Mouse (Mus musculus): ENCODE results near the gene Zfp955b. TPM values are rescaled to one million over a fixed set of nuclear protein-coding genes. Genes with fewer than 3 reads are reported as not detected.
"Not testable (repeated sequence)": the region's sequence is repeated elsewhere in the genome, so short reads cannot be mapped to it uniquely, and the experiment has no call there.

Zfp955b gene
- 9.3 TPM in 2 replicates for polyA plus RNA-seq (2014; fragmentation: Nextera tagmentation; extraction: Ambion mirVana)

- H3K27me3 ChIP-seq (ENCODE audit: control insufficient read depth, insufficient read depth, low read length); DNase-seq (ENCODE audit: low spot score); H3K4me1 ChIP-seq (ENCODE audit: control insufficient read depth, insufficient read depth, low read length); H3K9me3 ChIP-seq (ENCODE audit: control insufficient read depth, low read length); H3K4me3 ChIP-seq (ENCODE audit: low read depth, low read length); H3K9ac ChIP-seq (ENCODE audit: low read length); H3K27ac ChIP-seq (replicated peaks; ENCODE audit: low read depth, low read length); H3K4me2 ChIP-seq (ENCODE audit: low read depth, severe bottlenecking); H3K36me3 ChIP-seq (ENCODE audit: control insufficient read depth, insufficient read depth, low read length): not testable (repeated sequence)
- peak; percentile 98 for ATAC-seq (ENCODE audit: insufficient number of reproducible peaks, low FRiP score, low TSS enrichment, low read depth)
- WGBS: no CpG with 5 or more reads among the region's 25 CpGs
These were observed at the start of gene Zfp955b for GRCm38 (mm10) chr17:33289039-33289875. Gene Zfp955b, plus strand, starts transcription at chr17:33289544.

GRCm38 (mm10) chr17:33254530-33255318 lies 34.6 kb upstream of the Zfp955b start, which contains the start of gene Zfp955a:
Gene Zfp955a, minus strand, starts transcription at chr17:33255145.
- WGBS: 24% methylated on average over 1 of the region's 34 CpGs
- not testable (repeated sequence) for H3K4me2 ChIP-seq (ENCODE audit: low read depth, severe bottlenecking); H3K27me3 ChIP-seq (ENCODE audit: control insufficient read depth, insufficient read depth, low read length); H3K36me3 ChIP-seq (ENCODE audit: control insufficient read depth, insufficient read depth, low read length); H3K4me1 ChIP-seq (ENCODE audit: control insufficient read depth, insufficient read depth, low read length); DNase-seq (ENCODE audit: low spot score); H3K9ac ChIP-seq (ENCODE audit: low read length); H3K9me3 ChIP-seq (ENCODE audit: control insufficient read depth, low read length); H3K27ac ChIP-seq (replicated peaks; ENCODE audit: low read depth, low read length); H3K4me3 ChIP-seq (ENCODE audit: low read depth, low read length)
- peak; percentile 92 for ATAC-seq (ENCODE audit: insufficient number of reproducible peaks, low FRiP score, low TSS enrichment, low read depth)

- not testable (repeated sequence) for H3K27me3 ChIP-seq (ENCODE audit: control insufficient read depth, insufficient read depth, low read length); H3K27ac ChIP-seq (replicated peaks; ENCODE audit: low read depth, low read length); H3K4me3 ChIP-seq (ENCODE audit: low read depth, low read length); H3K9me3 ChIP-seq (ENCODE audit: control insufficient read depth, low read length); H3K36me3 ChIP-seq (ENCODE audit: control insufficient read depth, insufficient read depth, low read length); DNase-seq (ENCODE audit: low spot score); ATAC-seq (ENCODE audit: insufficient number of reproducible peaks, low FRiP score, low TSS enrichment, low read depth); H3K4me1 ChIP-seq (ENCODE audit: control insufficient read depth, insufficient read depth, low read length); H3K4me2 ChIP-seq (ENCODE audit: low read depth, severe bottlenecking); H3K9ac ChIP-seq (ENCODE audit: low read length)
- WGBS: no CpG with 5 or more reads among the region's 2 CpGs
These were observed 34.1 kb upstream of the Zfp955b start for GRCm38 (mm10) chr17:33255319-33255657.

- Histone ChIP-seq H3K4me2 (ENCODE audit: low read depth, severe bottlenecking) (no peak within 1 kb of the TSS), H3K36me3 (ENCODE audit: control insufficient read depth, insufficient read depth, low read length) (no peaks in the 10 kb centered on the region), H3K27me3 (ENCODE audit: control insufficient read depth, insufficient read depth, low read length) (no peaks in the 10 kb centered on the region), H3K9me3 (ENCODE audit: control insufficient read depth, low read length) (no peaks in the 10 kb centered on the region), H3K4me3 (ENCODE audit: low read depth, low read length) (no peak within 1 kb of the TSS), H3K4me1 (ENCODE audit: control insufficient read depth, insufficient read depth, low read length) (no peaks in the 10 kb centered on the region), H3K9ac (ENCODE audit: low read length) (no peak within 1 kb of the TSS), H3K27ac (replicated peaks; ENCODE audit: low read depth, low read length) (no peak within 1 kb of the TSS)
- ATAC-seq (ENCODE audit: insufficient number of reproducible peaks, low FRiP score, low TSS enrichment, low read depth) (no peak), DNase-seq (ENCODE audit: low spot score) (no peak)
- 88% methylated on average over 1 of the region's 1 CpGs for WGBS
These were observed 25.0 kb upstream of the Zfp955b start, which contains the start of gene Olfr63 for GRCm38 (mm10) chr17:33264376-33264775. Gene Olfr63, plus strand, starts transcription at chr17:33264676.

- H3K9ac ChIP-seq (ENCODE audit: low read length): no peak overlapping the region
- H3K36me3 ChIP-seq (ENCODE audit: control insufficient read depth, insufficient read depth, low read length): no peaks in the 10 kb centered on the region
- H3K9me3 ChIP-seq (ENCODE audit: control insufficient read depth, low read length): no peaks in the 10 kb centered on the region
- no peaks in the 10 kb centered on the region for H3K4me1 ChIP-seq (ENCODE audit: control insufficient read depth, insufficient read depth, low read length)
- DNase-seq (ENCODE audit: low spot score) (no peak), ATAC-seq (ENCODE audit: insufficient number of reproducible peaks, low FRiP score, low TSS enrichment, low read depth) (no peak)
- no peak overlapping the region for H3K4me3 ChIP-seq (ENCODE audit: low read depth, low read length)
- no peaks in the 10 kb centered on the region for H3K27me3 ChIP-seq (ENCODE audit: control insufficient read depth, insufficient read depth, low read length)
- H3K4me2 ChIP-seq (ENCODE audit: low read depth, severe bottlenecking): no peak overlapping the region
- no peak overlapping the region for H3K27ac ChIP-seq (replicated peaks; ENCODE audit: low read depth, low read length)
- 88% methylated on average over 9 of the region's 9 CpGs for WGBS
These were observed 20.4 kb upstream of the Zfp955b start for GRCm38 (mm10) chr17:33268907-33269306.

- not testable (repeated sequence) for H3K4me3 ChIP-seq (ENCODE audit: low read depth, low read length); H3K4me2 ChIP-seq (ENCODE audit: low read depth, severe bottlenecking); H3K4me1 ChIP-seq (ENCODE audit: control insufficient read depth, insufficient read depth, low read length); H3K9ac ChIP-seq (ENCODE audit: low read length); H3K36me3 ChIP-seq (ENCODE audit: control insufficient read depth, insufficient read depth, low read length); DNase-seq (ENCODE audit: low spot score); H3K9me3 ChIP-seq (ENCODE audit: control insufficient read depth, low read length); H3K27me3 ChIP-seq (ENCODE audit: control insufficient read depth, insufficient read depth, low read length); H3K27ac ChIP-seq (replicated peaks; ENCODE audit: low read depth, low read length)
- ATAC-seq (ENCODE audit: insufficient number of reproducible peaks, low FRiP score, low TSS enrichment, low read depth): peak; percentile 51
- WGBS: no CpG with 5 or more reads among the region's 9 CpGs
These were observed 469 bp downstream of the Zfp955b start for GRCm38 (mm10) chr17:33289876-33290149.

- H3K4me1 ChIP-seq (ENCODE audit: control insufficient read depth, insufficient read depth, low read length): no peaks in the 10 kb centered on the region
- H3K4me3 ChIP-seq (ENCODE audit: low read depth, low read length): no peak overlapping the region
- no peaks in the 10 kb centered on the region for H3K9me3 ChIP-seq (ENCODE audit: control insufficient read depth, low read length)
- no peaks in the 10 kb centered on the region for H3K27me3 ChIP-seq (ENCODE audit: control insufficient read depth, insufficient read depth, low read length)
- DNase-seq (ENCODE audit: low spot score) (no peak), ATAC-seq (ENCODE audit: insufficient number of reproducible peaks, low FRiP score, low TSS enrichment, low read depth) (no peak)
- H3K27ac ChIP-seq (replicated peaks; ENCODE audit: low read depth, low read length): no peak overlapping the region
- no peaks in the 10 kb centered on the region for H3K36me3 ChIP-seq (ENCODE audit: control insufficient read depth, insufficient read depth, low read length)
- H3K4me2 ChIP-seq (ENCODE audit: low read depth, severe bottlenecking): no peak overlapping the region
- WGBS: 100% methylated on average over 1 of the region's 1 CpGs
- H3K9ac ChIP-seq (ENCODE audit: low read length): no peak overlapping the region
These were observed 63.6 kb downstream of the Zfp955b start for GRCm38 (mm10) chr17:33352981-33353380.

Data from limb, embryonic 11.5 days (tissue).